Mouse (Mus musculus) neural tube, embryonic 12.5 days (tissue): ENCODE measurements around the gene Zfp428. TPM values are rescaled to one million over a fixed set of nuclear protein-coding genes. Genes with fewer than 3 reads are reported as not detected.

Source experiments
- ATAC-seq: fragments of 200-750 bp; cut with Nextera tagmentation; 2 replicates; pipeline ENCODE4 v1.8.0; 2017; ENCODE audit warnings: low read depth, mild to moderate bottlenecking, moderate TSS enrichment, moderate library complexity; ENCODE audit not compliant: low FRiP score
- H3K27ac ChIP-seq: fragments of 300-500 bp; sonication (generic); 2 replicates; pipeline ENCODE4 v1.5.1; 2016
- H3K27me3 ChIP-seq: fragments of 300-500 bp; sonication (generic); replicated peaks from 2 replicates; pipeline ENCODE4 v1.6.1; 2016; ENCODE audit warnings: mild to moderate bottlenecking
- H3K36me3 ChIP-seq: fragments of 300-500 bp; sonication (generic); 2 replicates; pipeline ENCODE4 v1.6.1; 2016; ENCODE audit warnings: mild to moderate bottlenecking
- H3K4me1 ChIP-seq: fragments of 300-500 bp; sonication (generic); 2 replicates; pipeline ENCODE4 v1.6.1; 2016
- H3K4me2 ChIP-seq: fragments of 300-500 bp; sonication (generic); replicated peaks from 2 replicates; pipeline ENCODE4 v1.6.1; 2016; ENCODE audit warnings: mild to moderate bottlenecking
- H3K4me3 ChIP-seq: fragments of 300-500 bp; sonication (generic); 2 replicates; pipeline ENCODE4 v1.5.1; 2016
- H3K9ac ChIP-seq: fragments of 300-500 bp; sonication (generic); 2 replicates; pipeline ENCODE4 v1.6.1; 2016; ENCODE audit warnings: mild to moderate bottlenecking
- H3K9me3 ChIP-seq: fragments of 300-500 bp; sonication (generic); 2 replicates; pipeline ENCODE4 v1.6.1; 2016; ENCODE audit warnings: mild to moderate bottlenecking
- WGBS: fragments of 180-500 bp; shearing (Covaris S2); methylation state at CpG from one replicate; pipeline ENCODE4 v1.1.7; 2016; 5-methylcytosine and 5-hydroxymethylcytosine counted together
- polyA plus RNA-seq: library from polyadenylated mRNA; unstranded; fragments of >200 nt; fragmentation: Nextera tagmentation; extraction: Ambion mirVana; gene quantifications from 2 replicates; pipeline ENCODE4 v1.2.1, GENCODE M21; 2016

Zfp428 gene
- polyA plus RNA-seq, 1 experiment from 2014 or later = 172 TPM

DNA sequence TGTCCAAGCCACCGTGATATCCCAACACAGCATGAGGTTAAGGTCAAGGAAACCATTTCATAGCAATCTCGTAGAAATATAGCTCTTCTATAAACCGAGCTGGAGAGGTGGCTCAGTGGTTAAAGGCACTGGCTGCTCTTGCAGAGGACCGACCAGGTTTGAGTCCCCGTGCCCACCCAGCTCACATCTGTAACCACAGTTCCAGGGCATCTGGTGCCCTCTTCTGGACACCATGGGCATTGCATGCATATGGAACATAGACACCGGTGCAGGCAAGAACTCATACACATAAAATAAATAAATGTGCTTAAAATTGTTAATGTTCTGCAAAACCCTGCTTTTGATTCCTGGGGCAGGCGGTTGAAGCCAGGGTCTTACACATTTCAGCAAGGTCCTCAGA lies 33.9 kb upstream of the Zfp428 start:
- H3K4me2 ChIP-seq = no peak overlapping the region
- 0 out of 2 replicates have a peak, but pooled peaks cover 3% of the 10 kb centered on the region for H3K9me3 ChIP-seq
- H3K4me1 ChIP-seq = no peaks in the 10 kb centered on the region
- no peak for ATAC-seq
- no peaks in the 10 kb centered on the region for H3K36me3 ChIP-seq
- no peak overlapping the region for H3K4me3 ChIP-seq
- H3K9ac ChIP-seq = no peak overlapping the region
- H3K27me3 ChIP-seq = no peaks in the 10 kb centered on the region
- WGBS = 79% methylated on average over 7 of the region's 7 CpGs
- H3K27ac ChIP-seq = no peak overlapping the region

- no peaks in the 10 kb centered on the region for H3K4me1 ChIP-seq
- no peaks in the 10 kb centered on the region for H3K27me3 ChIP-seq
- no peak overlapping the region for H3K9ac ChIP-seq
- peak; percentile 34; the same call in 1 of the 2 replicates for ATAC-seq
- no peak overlapping the region for H3K27ac ChIP-seq
- H3K9me3 ChIP-seq = 0 out of 2 replicates have a peak, but pooled peaks cover 2% of the 10 kb centered on the region
- H3K4me3 ChIP-seq = no peak overlapping the region
- H3K4me2 ChIP-seq = no peak overlapping the region
- no peaks in the 10 kb centered on the region for H3K36me3 ChIP-seq
- 46% methylated on average over 10 of the region's 10 CpGs for WGBS
Measured at GRCm38 (mm10) chr7:24473913-24474529, 32.8 kb upstream of the Zfp428 start.

GRCm38 (mm10) chr7:24474811-24475506 lies 31.8 kb upstream of the Zfp428 start:
- Histone ChIP-seq H3K4me3 (no peak overlapping the region), H3K27me3 (no peaks in the 10 kb centered on the region), H3K9me3 (no peaks in the 10 kb centered on the region), H3K4me2 (no peak overlapping the region), H3K27ac (no peak overlapping the region), H3K36me3 (no peaks in the 10 kb centered on the region), H3K9ac (no peak overlapping the region), H3K4me1 (peaks cover 3% of the 10 kb centered on the region; the same call in 1 of the 2 replicates)
- 38% methylated on average over 21 of the region's 21 CpGs for WGBS
- no peak for ATAC-seq

- no peak for ATAC-seq
- Histone ChIP-seq H3K9me3 (no peaks in the 10 kb centered on the region), H3K27ac (no peak overlapping the region), H3K4me2 (no peak overlapping the region), H3K36me3 (no peaks in the 10 kb centered on the region), H3K9ac (no peak overlapping the region), H3K27me3 (no peaks in the 10 kb centered on the region), H3K4me1 (peaks cover 9% of the 10 kb centered on the region), H3K4me3 (no peak overlapping the region)
- WGBS = 79% methylated on average over 8 of the region's 8 CpGs
Measured at GRCm38 (mm10) chr7:24476338-24476737, 30.5 kb upstream of the Zfp428 start.

- 82% methylated on average over 7 of the region's 7 CpGs for WGBS
- H3K27ac ChIP-seq = no peak overlapping the region
- H3K4me2 ChIP-seq = no peak overlapping the region
- ATAC-seq = no peak
- no peak overlapping the region for H3K4me3 ChIP-seq
- no peaks in the 10 kb centered on the region for H3K27me3 ChIP-seq
- H3K9ac ChIP-seq = no peak overlapping the region
- no peaks in the 10 kb centered on the region for H3K9me3 ChIP-seq
- no peaks in the 10 kb centered on the region for H3K36me3 ChIP-seq
- peaks cover 11% of the 10 kb centered on the region for H3K4me1 ChIP-seq
Measured at GRCm38 (mm10) chr7:24476856-24477255, 29.9 kb upstream of the Zfp428 start.

DNA sequence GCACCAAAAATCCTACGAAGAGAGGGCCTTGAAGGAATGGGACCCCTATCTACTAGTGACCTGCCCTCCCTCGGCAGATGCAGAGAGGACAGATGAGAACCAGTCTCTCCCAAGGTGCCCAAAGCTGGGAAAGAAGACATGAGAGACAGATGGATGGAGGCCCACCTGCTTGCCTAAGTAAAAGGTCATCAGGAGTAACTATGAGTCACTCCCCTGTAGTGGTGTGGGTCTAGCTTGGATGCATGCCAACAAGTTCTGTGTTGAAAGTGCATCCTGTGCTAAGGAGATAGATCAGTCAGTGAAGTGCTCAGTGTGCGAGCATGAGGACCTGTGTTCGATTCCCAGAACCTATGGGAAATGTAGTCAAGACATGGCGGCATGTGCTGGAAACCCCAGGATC lies 27.9 kb upstream of the Zfp428 start:
- Histone ChIP-seq H3K4me3 (no peak overlapping the region), H3K27me3 (no peaks in the 10 kb centered on the region), H3K9ac (no peak overlapping the region), H3K27ac (no peak overlapping the region), H3K4me2 (no peak overlapping the region), H3K36me3 (no peaks in the 10 kb centered on the region), H3K4me1 (peaks cover 24% of the 10 kb centered on the region), H3K9me3 (no peaks in the 10 kb centered on the region)
- no peak for ATAC-seq
- 90% methylated on average over 5 of the region's 5 CpGs for whole genome bisulfite sequencing

GRCm38 (mm10) chr7:24479685-24480084 lies 27.1 kb upstream of the Zfp428 start:
- no peak overlapping the region for H3K27ac ChIP-seq
- WGBS = 97% methylated on average over 2 of the region's 2 CpGs
- no peak overlapping the region for H3K4me3 ChIP-seq
- H3K4me2 ChIP-seq = peak overlapping the region; percentile 4; the same call in 1 of the 2 replicates
- no peak for ATAC-seq
- no peaks in the 10 kb centered on the region for H3K36me3 ChIP-seq
- H3K27me3 ChIP-seq = no peaks in the 10 kb centered on the region
- peaks cover 31% of the 10 kb centered on the region for H3K4me1 ChIP-seq
- no peak overlapping the region for H3K9ac ChIP-seq
- H3K9me3 ChIP-seq = no peaks in the 10 kb centered on the region

DNA sequence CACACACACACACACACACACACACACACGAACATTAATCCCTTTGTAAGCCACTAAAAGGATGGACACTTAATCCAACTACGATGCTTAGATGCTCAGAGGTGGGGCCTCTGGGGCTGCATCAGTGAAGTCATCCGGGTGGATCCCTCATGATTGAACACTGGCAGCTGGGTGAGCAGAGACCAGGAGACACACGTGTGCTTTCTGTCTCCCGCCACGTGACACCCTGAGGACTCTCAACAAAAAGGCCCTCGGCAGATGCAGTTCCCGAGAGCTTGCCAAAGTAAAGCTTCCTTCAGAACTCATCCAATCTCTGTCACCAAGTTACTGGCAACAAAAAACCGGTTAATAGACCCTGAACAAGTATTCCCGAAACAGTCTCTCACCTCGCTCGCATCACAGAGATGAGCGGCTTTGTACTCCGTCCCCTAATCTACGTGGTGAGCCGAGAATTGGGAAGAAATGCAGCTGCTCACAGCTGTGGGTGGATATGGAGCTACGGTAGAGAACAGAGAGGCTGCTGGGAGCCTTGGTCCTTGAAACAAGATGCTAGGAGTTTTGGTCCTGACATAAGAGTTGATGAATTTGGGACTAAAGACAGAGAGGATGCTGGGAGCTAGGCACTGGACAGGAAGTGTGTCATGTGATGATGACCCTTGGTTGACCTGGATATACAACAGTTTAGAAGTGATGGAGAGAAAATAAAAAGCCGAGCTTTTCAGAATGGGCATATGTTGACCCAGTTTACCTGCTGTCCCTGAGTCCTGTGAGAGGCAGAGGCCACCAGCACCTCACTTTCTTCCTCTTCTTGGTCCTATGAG lies 26.5 kb upstream of the Zfp428 start:
- WGBS = 64% methylated on average over 18 of the region's 18 CpGs
- no peaks in the 10 kb centered on the region for H3K27me3 ChIP-seq
- no peak overlapping the region for H3K4me3 ChIP-seq
- H3K27ac ChIP-seq = no peak overlapping the region
- H3K36me3 ChIP-seq = no peaks in the 10 kb centered on the region
- no peaks in the 10 kb centered on the region for H3K9me3 ChIP-seq
- peaks cover 38% of the 10 kb centered on the region for H3K4me1 ChIP-seq
- peak overlapping the region; percentile 91 for H3K4me2 ChIP-seq
- no peak overlapping the region for H3K9ac ChIP-seq
- no peak for ATAC-seq

GRCm38 (mm10) chr7:24480986-24481473 lies 25.8 kb upstream of the Zfp428 start:
- 12% methylated on average over 14 of the region's 14 CpGs for WGBS
- H3K4me1 ChIP-seq = peaks cover 45% of the 10 kb centered on the region
- H3K9me3 ChIP-seq = no peaks in the 10 kb centered on the region
- no peak; the same call in 1 of the 2 replicates for ATAC-seq
- H3K36me3 ChIP-seq = no peaks in the 10 kb centered on the region
- H3K27ac ChIP-seq = no peak overlapping the region
- peak overlapping the region; percentile 83 for H3K4me3 ChIP-seq
- H3K27me3 ChIP-seq = no peaks in the 10 kb centered on the region
- peak overlapping the region; percentile 91 for H3K4me2 ChIP-seq
- H3K9ac ChIP-seq = peak overlapping the region; percentile 96

DNA sequence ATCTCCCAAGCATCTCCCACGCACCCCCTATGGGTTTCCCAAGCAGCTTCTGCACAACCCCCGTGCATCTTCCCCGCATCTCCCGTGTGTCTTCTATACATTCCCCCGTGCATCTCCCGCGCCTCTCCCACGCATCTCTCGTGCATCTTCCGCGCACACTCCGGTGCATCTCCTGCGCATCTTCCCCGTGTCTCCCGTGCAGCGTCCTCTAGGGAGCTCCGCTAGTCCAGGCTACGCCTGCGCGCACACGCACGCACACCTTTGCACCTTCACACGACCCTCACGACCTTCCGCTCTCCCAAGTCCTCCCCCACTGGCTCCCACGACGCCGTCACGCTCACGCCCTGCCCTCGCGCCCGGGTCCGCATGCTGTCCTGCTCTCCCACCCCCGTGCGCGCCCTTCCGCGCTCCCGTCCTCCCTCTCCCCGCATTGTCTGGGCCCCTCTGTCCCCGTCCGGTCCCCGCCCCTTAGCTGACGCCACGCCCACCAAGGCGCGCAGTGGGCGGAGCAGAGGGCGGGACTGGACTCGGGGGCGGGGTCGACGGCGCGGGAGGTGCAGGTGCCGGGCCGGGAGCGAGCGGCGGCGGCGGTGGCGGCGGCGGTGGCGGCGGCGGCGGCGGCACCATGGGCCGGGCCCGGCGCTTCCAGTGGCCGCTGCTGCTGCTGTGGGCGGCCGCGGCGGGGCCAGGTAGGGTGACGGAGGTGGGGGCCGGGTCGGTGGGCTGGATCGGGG lies 25.2 kb upstream of the Zfp428 start, which contains the start of gene Cadm4:
Gene Cadm4, plus strand, starts transcription at position 550 of the 734 bp plus-strand sequence.
- WGBS = 1% methylated on average over 80 of the region's 83 CpGs
- H3K4me3 ChIP-seq = peak within 1 kb of the TSS; percentile 83
- H3K9me3 ChIP-seq = no peaks in the 10 kb centered on the region
- no peaks in the 10 kb centered on the region for H3K27me3 ChIP-seq
- H3K9ac ChIP-seq = peak within 1 kb of the TSS; percentile 96
- ATAC-seq = peak; percentile 88
- peak within 1 kb of the TSS; percentile 91 for H3K4me2 ChIP-seq
- peaks cover 51% of the 10 kb centered on the region for H3K4me1 ChIP-seq
- peak within 1 kb of the TSS; percentile 53; the same call in 1 of the 2 replicates for H3K27ac ChIP-seq
- H3K36me3 ChIP-seq = no peaks in the 10 kb centered on the region

DNA sequence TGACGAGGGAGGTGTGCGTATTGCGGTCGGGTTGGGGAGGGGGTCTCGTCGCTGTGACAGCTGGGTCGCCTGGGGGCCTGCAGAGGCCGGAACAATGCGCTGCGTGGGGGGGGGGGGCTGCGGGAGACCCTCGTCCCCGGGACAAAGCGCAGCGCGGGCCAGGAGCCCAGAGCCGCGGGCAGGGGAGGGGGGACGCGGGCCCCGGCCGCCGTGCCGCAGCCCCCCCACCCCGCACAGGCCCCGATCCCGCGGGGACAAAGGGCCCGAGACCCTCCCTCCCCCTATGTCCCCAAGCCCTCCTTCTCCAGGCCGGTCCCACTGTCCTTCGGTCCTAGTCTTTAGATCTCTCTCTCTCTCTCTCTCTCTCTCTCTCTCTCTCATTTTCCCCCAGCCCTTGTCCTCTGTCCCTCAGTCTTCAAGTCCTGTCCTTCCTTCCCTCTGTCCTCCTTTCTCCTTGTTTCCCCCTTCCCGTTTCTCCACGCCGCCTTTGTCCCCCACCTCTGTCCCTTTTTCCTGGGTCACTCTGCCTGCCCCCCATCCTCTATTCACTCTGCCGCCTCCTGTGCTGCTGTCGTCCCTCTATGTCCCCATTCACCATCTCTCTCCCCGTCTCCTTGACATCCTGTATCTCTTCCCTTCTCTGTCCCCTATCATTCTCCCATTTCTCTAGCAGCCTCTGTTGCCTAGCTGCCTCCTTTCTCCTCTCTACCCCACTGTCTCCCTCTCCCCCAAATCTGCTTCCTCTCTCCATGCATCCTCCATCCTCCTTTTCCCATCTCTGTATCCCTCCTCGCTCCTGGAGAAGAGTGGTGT lies 24.4 kb upstream of the Zfp428 start:
- no peaks in the 10 kb centered on the region for H3K36me3 ChIP-seq
- peak overlapping the region; percentile 91 for H3K4me2 ChIP-seq
- 2% methylated on average over 23 of the region's 38 CpGs for WGBS
- no peaks in the 10 kb centered on the region for H3K27me3 ChIP-seq
- H3K9me3 ChIP-seq = no peaks in the 10 kb centered on the region
- H3K4me3 ChIP-seq = peak overlapping the region; percentile 83
- peak overlapping the region; percentile 96 for H3K9ac ChIP-seq
- peak overlapping the region; percentile 53; the same call in 1 of the 2 replicates for H3K27ac ChIP-seq
- ATAC-seq = peak; percentile 42
- H3K4me1 ChIP-seq = peaks cover 59% of the 10 kb centered on the region
